Comparison of ENCODE assay signal across 21 mouse cellular contexts in genomic region chr7:66091553-66091952, GRCm38 (mm10). TPM values are rescaled to one million over a fixed set of nuclear protein-coding genes. Genes with fewer than 3 reads are reported as not detected.
"Had no signal": no experiment of that assay in that cellular context is flagged by ENCODE, and none has a peak within 500 bp of the region (broad histone marks: within the 10 kb centered on the region; RNA-seq: fewer than 3 reads in every experiment).

No protein-coding gene starts in this region.

- H3K4me1 ChIP-seq: limb, embryonic 10.5 days; liver, embryonic 13.5 days; neural tube, embryonic 13.5 days had no signal

- H3K9ac ChIP-seq: liver, embryonic 13.5 days; neural tube, embryonic 13.5 days had no signal

- H3K4me3 ChIP-seq: left cerebral cortex, adult 2 months; limb, embryonic 10.5 days; liver, embryonic 13.5 days; megakaryocyte, embryonic 14.5 days; neural tube, embryonic 13.5 days had no signal

- H3K4me2 ChIP-seq: liver, embryonic 13.5 days; midbrain, embryonic 11.5 days; neural tube, embryonic 13.5 days had no signal

- ATAC-seq: inflammation-experienced regulatory T-cells, adult 6 months had no signal

- H3K27me3 ChIP-seq: liver, embryonic 13.5 days; neural tube, embryonic 13.5 days had no signal

- H3K9me3 ChIP-seq: limb, embryonic 10.5 days; liver, embryonic 13.5 days; megakaryocyte, embryonic 14.5 days; neural tube, embryonic 13.5 days had no signal

- DNase-seq: kidney, postnatal 14 days; liver, embryonic 13.5 days; lung, adult 2 months; lung, postnatal 14 days; retina, postnatal 1 day; right cerebral cortex, postnatal 4 days; spleen, adult 18-20 months; thymus, adult 18-20 months; thymus, postnatal 14 days had no signal

- H3K27ac ChIP-seq: left cerebral cortex, adult 2 months; limb, embryonic 10.5 days; liver, embryonic 13.5 days; macrophage; neural tube, embryonic 13.5 days had no signal

RNA-seq across cellular contexts. Expression of gene Gm45213, which starts 48.2 kb away (rescaled TPM):
- total RNA-seq: layer of hippocampus, postnatal 25 days; left cerebral cortex, adult 2 months; left cerebral cortex, postnatal 14 days; monocyte, adult 5-6 weeks had no signal
- polyA plus RNA-seq: inflammation-experienced regulatory T-cells, adult 6 months; limb, embryonic 10.5 days; limb, embryonic 14.5 days; liver, embryonic 13.5 days; lung, adult 2 months; macrophage; midbrain, embryonic 11.5 days; neural tube, embryonic 13.5 days; stomach, embryonic 14.5 days had no signal
